Mouse (Mus musculus) neural tube, embryonic 13.5 days (tissue): ENCODE measurements around the gene Prss56. TPM values are rescaled to one million over a fixed set of nuclear protein-coding genes. Genes with fewer than 3 reads are reported as not detected.

Source experiments
- ATAC-seq: fragments of 200-750 bp; cut with Nextera tagmentation; 2 replicates; pipeline ENCODE4 v1.8.0; 2017; ENCODE audit warnings: low read depth, mild to moderate bottlenecking, moderate TSS enrichment, moderate library complexity
- H3K27ac ChIP-seq: fragments of 300-500 bp; sonication (generic); replicated peaks from 2 replicates; pipeline ENCODE4 v1.5.1; 2015; ENCODE audit warnings: moderate library complexity, mild to moderate bottlenecking, inconsistent platforms
- H3K27me3 ChIP-seq: fragments of 300-500 bp; sonication (generic); 2 replicates; pipeline ENCODE4 v1.6.1; 2015; ENCODE audit warnings: mild to moderate bottlenecking, inconsistent platforms
- H3K36me3 ChIP-seq: fragments of 300-500 bp; sonication (generic); 2 replicates; pipeline ENCODE4 v1.6.1; 2015; ENCODE audit warnings: mild to moderate bottlenecking, inconsistent platforms
- H3K4me1 ChIP-seq: fragments of 300-500 bp; sonication (generic); replicated peaks from 2 replicates; pipeline ENCODE4 v1.6.1; 2015; ENCODE audit warnings: inconsistent platforms
- H3K4me2 ChIP-seq: fragments of 300-500 bp; sonication (generic); 2 replicates; pipeline ENCODE4 v1.6.1; 2015; ENCODE audit warnings: inconsistent platforms, mild to moderate bottlenecking, moderate library complexity
- H3K4me3 ChIP-seq: fragments of 300-500 bp; sonication (generic); 2 replicates; pipeline ENCODE4 v1.5.1; 2015; ENCODE audit warnings: mild to moderate bottlenecking, inconsistent platforms
- H3K9ac ChIP-seq: fragments of 300-500 bp; sonication (generic); 2 replicates; pipeline ENCODE4 v1.6.1; 2015; ENCODE audit warnings: moderate library complexity, mild to moderate bottlenecking, inconsistent platforms
- H3K9me3 ChIP-seq: fragments of 300-500 bp; sonication (generic); 2 replicates; pipeline ENCODE4 v1.6.1; 2016; ENCODE audit warnings: inconsistent platforms
- WGBS: fragments of 180-500 bp; shearing (Covaris S2); methylation state at CpG from one replicate; pipeline ENCODE4 v1.1.7; 2015; 5-methylcytosine and 5-hydroxymethylcytosine counted together
- polyA plus RNA-seq: library from polyadenylated mRNA; unstranded; fragments of >200 nt; fragmentation: Nextera tagmentation; extraction: Ambion mirVana; gene quantifications from 2 replicates; pipeline ENCODE4 v1.2.1, GENCODE M21; 2015

Gene Prss56
- polyA plus RNA-seq, 1 experiment from 2014 or later, result 6.6 TPM

DNA sequence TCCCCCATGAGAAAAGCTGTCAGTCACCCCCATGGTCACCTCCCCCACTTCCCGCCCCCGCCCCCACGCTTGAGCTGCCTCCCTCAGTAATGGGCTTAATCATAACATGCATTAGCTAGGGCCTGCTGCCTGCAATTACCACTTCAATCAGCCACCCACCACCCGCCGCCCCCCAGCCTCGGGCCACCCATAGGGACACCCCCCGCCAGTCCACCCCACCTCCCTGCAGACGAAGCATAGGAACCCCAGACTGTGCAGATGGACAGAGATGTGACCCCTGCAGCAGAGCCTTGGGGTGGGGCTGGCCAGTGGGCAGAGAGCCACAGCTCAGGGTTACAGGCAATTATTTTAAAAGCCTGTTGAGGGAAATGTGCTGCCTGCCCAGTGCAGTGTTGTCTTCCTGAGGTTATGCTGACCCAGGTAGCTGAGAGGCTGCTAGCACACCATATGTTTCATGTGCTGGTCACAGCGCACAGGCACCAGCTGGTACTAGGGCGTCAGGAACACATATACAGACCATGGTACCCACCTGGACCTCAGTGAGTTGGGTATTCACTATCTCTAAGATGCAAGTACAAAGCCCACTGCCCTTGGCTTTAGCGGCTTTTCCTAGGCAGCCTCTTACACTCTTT lies 18.8 kb upstream of the Prss56 start:
- H3K4me2 ChIP-seq, result no peak overlapping the region
- H3K36me3 ChIP-seq, result no peaks in the 10 kb centered on the region
- H3K27me3 ChIP-seq, result peaks cover 48% of the 10 kb centered on the region
- H3K9ac ChIP-seq, result no peak overlapping the region
- no peak overlapping the region for H3K4me3 ChIP-seq
- no peaks in the 10 kb centered on the region for H3K9me3 ChIP-seq
- 24% methylated on average over 11 of the region's 11 CpGs for WGBS
- peaks cover 23% of the 10 kb centered on the region for H3K4me1 ChIP-seq
- H3K27ac ChIP-seq, result peak overlapping the region; percentile 71
- ATAC-seq, result peak; percentile 27; the same call in 1 of the 2 replicates

DNA sequence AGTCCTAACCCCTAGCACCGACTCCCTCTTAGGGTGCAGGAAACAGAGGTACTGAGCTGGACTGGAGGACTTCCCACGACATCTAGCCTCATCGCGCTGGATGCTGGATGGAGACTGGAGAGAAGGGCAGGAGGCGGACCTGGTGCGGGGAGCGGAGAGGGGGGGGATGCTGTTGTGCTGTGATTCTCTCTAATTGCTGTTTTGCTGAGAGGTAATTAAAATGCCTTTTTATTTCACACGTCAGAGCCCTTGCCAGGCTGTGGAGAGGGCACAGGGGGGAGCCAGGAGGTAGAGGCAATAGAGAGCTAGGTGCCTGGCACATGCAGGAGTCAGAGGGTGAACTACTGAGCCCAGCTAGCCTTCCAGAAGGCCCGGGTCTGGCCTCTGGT lies 18.3 kb upstream of the Prss56 start:
- Histone ChIP-seq H3K4me1 (peaks cover 29% of the 10 kb centered on the region), H3K9ac (no peak overlapping the region), H3K27me3 (peaks cover 48% of the 10 kb centered on the region), H3K27ac (peak overlapping the region; percentile 71), H3K4me3 (no peak overlapping the region), H3K4me2 (no peak overlapping the region), H3K9me3 (no peaks in the 10 kb centered on the region), H3K36me3 (no peaks in the 10 kb centered on the region)
- ATAC-seq, result peak; percentile 30; the same call in 1 of the 2 replicates
- 38% methylated on average over 9 of the region's 9 CpGs for WGBS

DNA sequence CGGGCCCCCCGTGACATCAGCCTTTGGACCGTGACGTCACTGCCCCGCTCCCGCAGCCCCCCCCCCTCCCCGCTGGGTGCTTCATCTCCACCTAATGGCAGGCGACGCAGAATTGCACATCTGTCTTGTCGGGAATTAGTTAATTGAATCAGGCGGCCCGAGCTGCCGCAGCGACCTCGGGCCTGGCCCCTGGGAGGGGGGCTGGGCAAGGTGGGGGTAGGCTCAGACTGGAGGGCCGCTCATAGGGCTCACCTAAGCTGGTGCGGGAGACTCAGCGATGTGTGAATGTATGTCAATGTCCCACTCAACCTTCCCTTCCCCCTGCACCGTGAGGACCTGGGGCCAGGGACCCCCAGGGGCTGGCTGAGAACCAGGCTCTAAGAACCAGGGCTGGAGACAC lies 12.7 kb upstream of the Prss56 start:
- Histone ChIP-seq H3K9me3 (no peaks in the 10 kb centered on the region), H3K4me1 (peaks cover 64% of the 10 kb centered on the region), H3K36me3 (no peaks in the 10 kb centered on the region), H3K4me3 (no peak overlapping the region), H3K4me2 (peak overlapping the region; percentile 2; the same call in 1 of the 2 replicates), H3K9ac (no peak overlapping the region), H3K27ac (peak overlapping the region; percentile 84), H3K27me3 (peaks cover 42% of the 10 kb centered on the region)
- 4% methylated on average over 18 of the region's 19 CpGs for WGBS
- ATAC-seq, result peak; percentile 20

DNA sequence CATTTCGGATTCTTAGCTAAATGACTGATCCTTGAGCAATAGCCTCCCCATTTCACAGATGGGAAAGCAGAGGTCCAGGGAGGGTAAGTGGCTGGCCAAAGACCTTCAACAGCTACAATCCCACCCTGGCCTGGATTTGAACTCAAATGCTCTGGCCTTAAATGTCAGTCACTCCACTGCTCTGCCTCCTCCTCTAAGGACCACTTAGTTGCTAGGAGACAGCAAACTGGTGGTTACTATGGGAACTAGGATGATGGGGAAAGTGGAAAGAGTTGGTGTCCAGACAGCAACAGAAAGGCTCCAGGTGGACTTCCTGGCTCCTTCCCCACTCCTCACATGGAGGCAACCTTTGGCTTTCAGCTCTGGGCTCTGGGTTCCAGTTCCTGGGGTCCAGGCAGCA lies 11.8 kb upstream of the Prss56 start:
- Histone ChIP-seq H3K27me3 (peaks cover 37% of the 10 kb centered on the region), H3K27ac (0 out of 2 replicates have a peak overlapping the region, but pooled peaks have one; percentile 84), H3K9me3 (no peaks in the 10 kb centered on the region), H3K4me2 (no peak overlapping the region), H3K4me3 (no peak overlapping the region), H3K36me3 (no peaks in the 10 kb centered on the region), H3K9ac (no peak overlapping the region), H3K4me1 (peaks cover 73% of the 10 kb centered on the region)
- ATAC-seq, result no peak
- WGBS, result 87% methylated on average over 1 of the region's 1 CpGs

DNA sequence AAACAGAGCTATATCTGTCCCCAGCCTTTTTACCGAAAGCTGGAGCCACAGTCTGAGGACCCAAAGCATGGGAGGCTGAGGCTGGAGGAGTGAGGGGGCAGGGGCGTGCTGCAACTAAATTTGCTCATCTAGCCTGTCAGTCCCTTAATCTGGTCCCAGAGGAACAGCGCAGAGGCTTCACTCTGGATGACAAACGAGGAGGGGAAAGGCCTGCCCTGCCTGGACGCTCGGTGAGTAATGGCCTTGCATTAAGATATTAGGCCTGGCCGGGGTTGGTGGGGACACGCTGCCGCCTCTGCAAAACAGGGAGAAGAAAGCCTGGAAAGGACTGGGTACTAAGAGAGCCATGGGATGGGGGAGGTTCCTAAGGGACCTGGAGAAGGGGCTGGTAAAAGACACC lies 10.8 kb upstream of the Prss56 start:
- H3K36me3 ChIP-seq, result no peaks in the 10 kb centered on the region
- H3K9me3 ChIP-seq, result no peaks in the 10 kb centered on the region
- H3K4me2 ChIP-seq, result no peak overlapping the region
- 0 out of 2 replicates have a peak overlapping the region, but pooled peaks have one; percentile 3 for H3K9ac ChIP-seq
- no peak overlapping the region for H3K4me3 ChIP-seq
- peak overlapping the region; percentile 50; the same call in 1 of the 2 replicates for H3K27ac ChIP-seq
- H3K4me1 ChIP-seq, result peaks cover 79% of the 10 kb centered on the region
- WGBS, result 36% methylated on average over 9 of the region's 9 CpGs
- peaks cover 27% of the 10 kb centered on the region for H3K27me3 ChIP-seq
- no peak for ATAC-seq

DNA sequence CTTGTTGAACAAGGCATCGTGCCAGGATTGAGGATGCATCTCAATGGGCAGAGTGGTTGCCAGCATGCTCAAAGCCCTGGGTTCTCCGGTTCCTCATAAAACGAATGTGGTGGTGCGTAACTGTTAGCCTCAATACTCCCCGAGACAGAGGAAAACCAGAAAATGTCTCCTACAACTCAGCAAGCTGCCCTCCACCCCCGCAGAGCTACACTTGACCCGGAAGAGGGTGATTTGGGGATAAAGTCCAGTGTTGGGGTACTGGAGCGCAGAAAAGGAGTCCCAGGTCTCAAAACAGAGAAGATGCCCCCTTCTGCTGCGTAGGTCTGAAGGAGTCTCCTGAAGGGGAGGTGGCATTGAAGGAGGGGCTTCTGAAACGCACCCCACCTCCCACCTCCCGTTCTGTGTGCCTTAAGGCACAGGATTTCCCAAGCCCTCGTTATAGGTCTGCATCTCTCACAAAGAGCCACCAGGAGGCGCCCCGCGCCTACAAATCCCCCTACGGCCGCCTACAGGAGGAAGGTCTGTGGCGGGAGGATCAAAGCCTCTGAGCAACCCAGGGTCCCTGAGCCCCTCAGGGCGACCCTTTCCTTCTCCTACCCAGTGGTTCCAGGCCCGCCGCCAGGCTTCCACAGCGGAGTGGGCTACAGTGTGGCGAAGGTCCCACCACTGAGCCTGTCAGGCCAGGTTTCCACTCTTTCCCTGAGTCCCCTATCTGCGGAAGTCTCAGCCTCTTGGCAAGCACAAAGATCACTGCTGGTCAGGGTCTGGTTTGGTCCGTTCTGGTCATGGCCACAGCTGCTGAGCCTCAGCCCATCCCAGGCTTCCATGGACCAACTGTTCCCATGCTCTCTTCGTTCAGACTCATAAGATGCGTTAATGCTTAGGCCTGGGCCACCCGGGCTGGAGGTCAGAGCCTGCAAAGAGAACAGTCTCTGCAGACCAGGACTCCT lies 8.8 kb upstream of the Prss56 start:
- no peak for ATAC-seq
- H3K9me3 ChIP-seq, result no peaks in the 10 kb centered on the region
- H3K4me3 ChIP-seq, result no peak overlapping the region
- peaks cover 76% of the 10 kb centered on the region for H3K4me1 ChIP-seq
- H3K4me2 ChIP-seq, result no peak overlapping the region
- H3K36me3 ChIP-seq, result no peaks in the 10 kb centered on the region
- WGBS, result 21% methylated on average over 28 of the region's 28 CpGs
- H3K9ac ChIP-seq, result no peak overlapping the region
- H3K27ac ChIP-seq, result no peak overlapping the region
- peaks cover 20% of the 10 kb centered on the region for H3K27me3 ChIP-seq

DNA sequence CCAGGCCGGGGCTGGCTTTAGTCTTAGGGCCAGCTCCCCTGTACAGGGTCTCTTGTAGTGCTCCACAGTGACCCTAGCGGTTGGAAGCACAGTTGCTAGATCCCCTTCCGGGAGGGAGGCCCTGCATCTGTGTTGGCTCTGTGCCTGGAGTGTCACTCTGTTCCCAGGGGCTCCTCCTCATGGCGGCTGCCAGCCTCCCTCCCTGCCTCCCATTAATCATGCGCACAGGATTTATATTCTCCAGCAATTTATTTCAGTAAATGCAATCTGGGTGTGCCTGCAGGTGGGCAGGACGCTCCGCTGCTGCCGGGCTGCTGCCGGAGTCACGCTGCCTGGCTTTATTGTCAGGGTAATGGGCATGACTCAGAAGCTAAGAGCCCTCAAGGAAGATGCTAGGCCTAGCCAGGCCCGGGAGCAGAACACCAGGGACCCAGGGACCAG lies 7.2 kb upstream of the Prss56 start:
- 5% methylated on average over 11 of the region's 11 CpGs for WGBS
- Histone ChIP-seq H3K27ac (peak overlapping the region; percentile 69), H3K9ac (no peak overlapping the region)

DNA sequence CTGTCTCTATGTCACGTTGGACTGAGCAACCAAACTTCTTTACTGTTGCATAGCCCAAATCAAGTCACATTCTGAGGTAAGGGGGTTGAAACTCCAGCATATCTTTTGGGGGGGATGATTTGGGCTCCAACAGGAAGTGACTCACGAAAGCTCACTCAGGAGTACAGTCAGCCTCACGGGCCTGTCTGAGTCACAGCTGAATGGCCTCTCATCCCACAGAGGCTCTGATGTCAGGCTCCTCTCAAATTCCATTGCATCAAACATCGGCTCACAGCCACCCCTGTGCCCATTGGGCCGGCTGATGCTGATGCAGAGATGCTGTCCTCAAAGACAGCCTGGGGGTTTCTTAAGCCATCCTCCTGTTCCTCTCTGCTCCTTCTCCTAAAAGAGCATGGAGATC lies 2.2 kb upstream of the Prss56 start:
- no peaks in the 10 kb centered on the region for H3K9me3 ChIP-seq
- ATAC-seq, result no peak
- WGBS, result 63% methylated on average over 5 of the region's 5 CpGs

More for the DNA sequence above, 7.2 kb upstream of the Prss56 start:
- H3K27me3 ChIP-seq, result peaks cover 23% of the 10 kb centered on the region
- no peak overlapping the region for H3K4me3 ChIP-seq
- no peaks in the 10 kb centered on the region for H3K9me3 ChIP-seq
- peak overlapping the region; percentile 26; the same call in 1 of the 2 replicates for H3K4me2 ChIP-seq
- no peaks in the 10 kb centered on the region for H3K36me3 ChIP-seq
- peak; percentile 89 for ATAC-seq
- peaks cover 60% of the 10 kb centered on the region for H3K4me1 ChIP-seq

DNA sequence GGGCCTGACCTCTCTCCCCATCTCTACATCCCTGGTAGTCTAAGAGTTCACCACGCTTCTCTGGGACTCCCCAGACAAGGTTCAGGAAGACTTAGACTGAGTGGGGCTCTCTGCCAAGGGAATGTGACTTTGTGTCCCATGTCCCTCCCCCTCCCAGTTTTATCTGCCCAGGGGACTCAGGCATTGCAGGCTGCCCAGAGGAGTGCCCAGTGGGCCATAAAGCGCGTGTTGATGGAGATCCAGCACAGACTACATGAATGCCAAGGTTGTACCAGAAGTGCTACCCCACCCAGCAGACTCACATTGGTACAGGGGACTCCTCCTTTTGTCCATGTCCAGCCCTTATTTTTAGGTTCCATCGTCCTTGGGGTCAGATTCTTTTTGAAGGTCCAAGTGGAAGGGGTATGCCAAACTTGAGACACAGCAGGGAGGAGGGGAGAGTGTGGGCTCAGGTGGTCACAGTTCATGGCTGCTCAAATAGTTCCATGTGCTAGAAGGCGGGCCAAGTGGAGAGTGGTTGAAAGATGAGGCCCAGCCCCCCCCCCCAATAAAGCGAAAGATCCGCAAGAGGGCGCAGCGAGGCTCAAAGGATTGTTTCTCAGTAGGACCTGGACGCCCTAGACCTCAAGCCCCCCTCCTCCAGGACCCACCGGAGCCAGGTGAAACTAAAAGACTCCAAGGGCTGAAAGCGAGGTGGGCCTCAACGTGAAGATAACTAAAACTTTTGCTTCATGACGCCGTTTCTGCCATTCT lies 1.1 kb downstream of the Prss56 start:
- Histone ChIP-seq H3K4me2 (peak overlapping the region; percentile 39), H3K4me3 (0 out of 2 replicates have a peak overlapping the region, but pooled peaks have one; percentile 14), H3K27ac (no peak overlapping the region), H3K4me1 (peaks cover 26% of the 10 kb centered on the region), H3K36me3 (no peaks in the 10 kb centered on the region), H3K9ac (peak overlapping the region; percentile 34; the same call in 1 of the 2 replicates), H3K9me3 (no peaks in the 10 kb centered on the region), H3K27me3 (peaks cover 86% of the 10 kb centered on the region)
- 30% methylated on average over 15 of the region's 15 CpGs for WGBS
- no peak; the same call in 1 of the 2 replicates for ATAC-seq

More for the DNA sequence above, 2.2 kb upstream of the Prss56 start:
- H3K9ac ChIP-seq, result no peak overlapping the region
- no peak overlapping the region for H3K4me2 ChIP-seq
- H3K4me1 ChIP-seq, result peaks cover 34% of the 10 kb centered on the region
- H3K36me3 ChIP-seq, result no peaks in the 10 kb centered on the region
- H3K4me3 ChIP-seq, result no peak overlapping the region
- no peak overlapping the region for H3K27ac ChIP-seq
- peaks cover 56% of the 10 kb centered on the region for H3K27me3 ChIP-seq

DNA sequence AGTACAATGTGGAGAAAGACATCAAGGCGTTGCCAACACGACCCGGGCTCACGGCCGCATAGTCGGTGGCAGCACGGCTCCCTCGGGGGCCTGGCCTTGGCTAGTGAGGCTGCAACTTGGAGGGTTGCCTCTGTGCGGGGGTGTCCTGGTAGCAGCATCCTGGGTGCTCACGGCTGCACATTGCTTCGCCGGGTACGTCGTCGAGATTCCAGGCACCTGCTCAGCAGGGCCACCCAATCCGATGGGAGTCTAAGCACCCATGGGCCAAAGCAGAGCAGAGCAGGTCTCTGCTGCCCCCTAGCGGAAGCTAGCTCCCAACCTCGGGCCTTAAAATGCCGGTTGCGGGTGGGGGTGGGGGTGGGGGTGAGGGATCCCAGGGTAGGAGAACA lies 1.6 kb downstream of the Prss56 start:
- H3K4me3 ChIP-seq, result 0 out of 2 replicates have a peak overlapping the region, but pooled peaks have one; percentile 14

DNA sequence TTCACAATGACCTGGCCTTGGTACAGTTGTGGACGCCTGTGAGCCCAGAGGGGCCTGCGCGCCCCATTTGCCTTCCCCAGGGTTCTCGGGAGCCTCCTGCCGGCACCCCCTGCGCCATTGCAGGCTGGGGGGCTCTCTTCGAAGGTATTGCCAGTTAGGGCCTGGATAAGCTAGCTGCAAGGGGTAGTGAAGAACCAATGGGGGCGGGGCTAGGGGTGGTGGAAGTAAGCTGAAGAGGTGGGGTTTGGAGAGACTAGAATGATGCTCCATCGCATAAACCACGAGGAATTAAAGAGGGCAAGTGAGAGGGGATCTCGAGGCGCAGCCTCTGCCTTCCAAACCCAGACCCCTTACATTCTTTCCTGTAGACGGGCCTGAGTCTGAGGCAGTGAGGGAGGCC lies 2.4 kb downstream of the Prss56 start:
- Histone ChIP-seq H3K4me3 (no peak overlapping the region), H3K4me2 (0 out of 2 replicates have a peak overlapping the region, but pooled peaks have one; percentile 90), H3K36me3 (no peaks in the 10 kb centered on the region), H3K27ac (no peak overlapping the region), H3K4me1 (peaks cover 26% of the 10 kb centered on the region), H3K9me3 (no peaks in the 10 kb centered on the region), H3K9ac (no peak overlapping the region; the same call in 1 of the 2 replicates), H3K27me3 (peaks cover 80% of the 10 kb centered on the region)
- WGBS, result 11% methylated on average over 13 of the region's 13 CpGs
- ATAC-seq, result no peak

More for the DNA sequence above, 1.6 kb downstream of the Prss56 start:
- Histone ChIP-seq H3K27me3 (peaks cover 86% of the 10 kb centered on the region), H3K4me2 (peak overlapping the region; percentile 39), H3K36me3 (no peaks in the 10 kb centered on the region), H3K27ac (no peak overlapping the region), H3K4me1 (peaks cover 26% of the 10 kb centered on the region), H3K9ac (peak overlapping the region; percentile 34; the same call in 1 of the 2 replicates), H3K9me3 (no peaks in the 10 kb centered on the region)
- peak; percentile 26; the same call in 1 of the 2 replicates for ATAC-seq
- WGBS, result 8% methylated on average over 20 of the region's 20 CpGs
